Mouse (Mus musculus) right cerebral cortex, postnatal 10 days (tissue): ENCODE measurements around the gene Gm37240.
"Not testable (repeated sequence)": the region's sequence is repeated elsewhere in the genome, so short reads cannot be mapped to it uniquely, and the experiment has no call there.

Experiments used
- DNase-seq, 2 experiments: peaks; one replicate each; pipeline ENCODE4 v3.0.0; 2021; ENCODE audit warnings: low spot score in 2 of 2

The Gm37240 gene

DNA sequence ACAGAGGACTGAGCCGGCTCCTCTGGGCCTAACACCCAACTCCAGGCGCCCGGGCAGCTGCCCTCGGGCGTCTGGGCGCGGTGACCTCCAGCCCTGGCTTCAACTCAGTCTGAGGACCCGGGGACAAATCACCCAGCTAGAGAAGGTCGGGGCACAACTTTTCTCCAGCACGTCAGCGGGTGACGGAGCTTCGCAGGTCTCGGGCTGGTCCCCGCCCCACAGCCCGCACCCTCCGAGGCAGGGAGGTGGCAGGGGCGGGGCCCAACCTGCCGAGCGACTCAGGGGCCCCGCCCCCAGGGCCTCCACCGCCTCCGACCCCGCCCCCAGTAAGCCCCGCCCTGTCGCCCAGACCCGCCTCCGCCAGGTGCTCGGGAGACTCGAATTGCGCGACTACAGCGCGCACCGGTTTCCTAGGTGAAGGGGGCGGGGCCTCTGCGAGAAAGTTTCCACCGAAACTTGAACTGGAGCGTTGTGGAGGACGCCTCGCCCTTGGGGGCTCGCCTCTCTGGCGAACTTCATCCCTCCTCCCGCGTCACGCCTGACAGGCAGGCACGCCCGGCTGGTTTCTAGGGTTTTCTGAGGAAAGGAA is at the start of gene Gm37240, which contains the start of gene Glt28d2:
Gene Gm37240, minus strand, starts transcription at position 280 of the 589 bp plus-strand sequence.
Gene Glt28d2, minus strand, starts transcription at position 278 of the 589 bp plus-strand sequence.
- peak; percentile 75 to 81 for DNase-seq

DNA sequence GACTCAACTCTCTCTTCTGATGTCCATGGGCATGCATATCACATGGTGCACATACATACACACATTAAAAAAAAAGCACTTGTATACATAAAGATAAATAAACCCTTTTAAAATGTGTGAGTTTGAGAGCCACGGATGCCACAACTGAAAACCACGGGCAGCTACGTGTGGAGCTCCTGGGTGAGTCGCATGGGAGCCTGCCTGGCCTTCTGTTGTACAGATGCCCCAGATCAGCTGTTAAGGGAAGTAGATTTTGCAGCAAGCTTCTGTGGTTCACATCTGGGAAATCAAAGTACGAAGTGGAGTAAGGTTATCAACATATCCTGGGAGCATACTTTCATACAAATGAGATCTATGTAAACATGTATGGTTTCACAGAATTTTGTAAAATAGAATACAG is 46.3 kb upstream of the Gm37240 start:
- DNase-seq: no peak

DNA sequence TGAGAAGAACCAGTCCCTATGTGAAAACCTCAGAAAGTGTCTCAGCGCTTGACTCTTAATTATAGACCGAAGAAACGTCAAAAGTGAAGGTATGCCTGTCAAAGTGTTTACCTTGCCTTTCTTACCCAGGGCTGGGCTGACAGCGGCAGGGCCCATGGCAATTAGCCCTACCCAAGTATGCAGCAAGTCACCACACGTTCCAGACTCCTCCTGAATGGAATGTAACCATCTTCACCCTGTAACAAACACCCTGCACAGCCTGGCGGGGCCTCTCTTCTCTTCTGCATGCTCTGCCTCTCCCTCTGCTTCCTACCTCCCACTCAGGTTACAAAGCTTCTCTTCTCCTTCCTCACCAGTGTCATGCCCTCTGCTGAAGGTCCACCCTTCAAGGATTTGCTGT is 44.5 kb upstream of the Gm37240 start:
- DNase-seq: no peak

DNA sequence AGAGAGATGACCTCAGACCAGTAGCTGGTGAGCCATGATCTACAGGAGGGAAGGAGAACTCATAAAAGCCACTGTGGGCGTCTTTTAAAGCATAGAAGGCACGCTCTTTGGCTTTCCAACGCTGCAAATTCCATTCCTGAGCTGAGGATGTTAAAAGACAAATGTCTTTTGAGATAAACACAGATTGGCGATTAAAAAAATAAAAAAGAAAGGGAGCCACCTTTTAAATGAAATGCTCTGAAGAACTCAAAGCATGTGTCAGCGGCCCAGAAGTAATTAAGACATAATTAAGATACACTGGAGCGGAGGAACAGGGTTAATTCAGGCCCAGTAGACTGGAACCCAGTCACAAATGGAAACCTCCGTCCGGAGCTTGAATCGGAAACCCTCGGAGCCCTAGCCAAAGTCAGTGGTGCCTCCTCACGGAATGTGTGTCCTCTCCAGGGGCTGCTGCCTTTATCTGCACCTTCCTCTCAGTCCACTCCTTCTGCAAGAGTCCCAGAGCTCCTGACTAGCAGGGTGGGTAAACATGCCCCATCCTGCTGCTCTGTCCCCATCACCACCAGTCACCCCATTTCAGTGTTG is 43.4 kb upstream of the Gm37240 start:
- DNase-seq: no peak

DNA sequence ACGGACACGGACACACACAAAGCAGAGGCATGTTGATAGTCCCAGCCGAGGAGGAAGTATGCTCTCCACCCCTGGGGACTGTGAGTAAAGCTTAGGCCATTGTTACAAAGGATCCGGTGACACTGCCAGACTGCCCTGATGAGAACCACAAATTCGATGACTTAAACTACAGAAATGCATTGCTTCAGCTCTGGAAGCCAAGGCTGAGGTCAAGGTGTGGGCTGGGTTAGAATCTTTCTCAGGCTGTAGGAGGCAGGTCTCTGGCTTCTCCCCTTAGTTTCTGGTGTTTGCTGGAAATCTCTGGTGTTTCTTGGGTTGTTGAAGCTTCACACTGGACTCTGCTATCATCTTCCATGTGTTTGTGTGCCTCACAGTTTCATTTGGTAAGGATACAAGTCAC is 42.4 kb upstream of the Gm37240 start:
- DNase-seq: no peak

DNA sequence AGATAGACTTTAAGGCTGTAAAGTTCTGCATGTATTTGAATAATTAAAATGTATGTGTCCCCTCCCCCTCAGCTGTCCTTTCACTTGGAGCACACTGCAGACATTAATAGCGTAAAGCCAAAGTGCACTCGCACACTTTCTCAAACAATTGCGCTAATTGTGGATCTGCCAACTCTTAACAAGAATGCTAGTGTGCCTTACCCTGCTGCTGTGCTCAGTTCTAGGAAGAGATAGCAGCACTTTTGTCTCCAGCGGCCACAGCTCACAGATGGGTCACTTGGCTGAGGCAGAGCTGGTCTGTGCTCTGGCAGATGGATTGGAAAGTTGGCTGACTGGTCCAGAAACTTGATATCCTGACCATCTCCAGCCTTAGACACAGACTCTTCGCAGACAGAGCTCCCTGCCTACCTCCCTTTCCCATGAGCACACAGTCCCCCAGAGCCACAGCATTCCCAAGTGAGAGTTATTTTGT is 40.9 kb upstream of the Gm37240 start:
- peak; percentile 53 to 76 for DNase-seq

DNA sequence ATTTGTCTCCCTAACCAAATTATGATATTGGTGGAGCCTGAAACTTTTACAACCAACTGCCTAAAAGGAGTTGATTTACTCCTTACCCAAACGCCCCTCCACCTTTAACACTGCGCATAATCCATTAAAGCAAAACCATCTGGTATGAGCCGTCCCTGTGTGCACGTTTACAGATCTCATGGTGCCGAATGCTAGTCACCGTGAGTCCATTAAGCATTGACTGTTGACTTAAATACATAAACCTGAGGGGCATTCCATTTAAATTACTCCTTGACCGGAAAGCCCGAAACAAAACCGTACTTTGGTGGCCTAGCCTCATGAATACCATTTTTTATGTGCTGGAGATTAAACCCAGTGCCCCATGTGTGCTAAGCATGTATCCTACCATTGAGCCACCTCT is 40.0 kb upstream of the Gm37240 start:
- DNase-seq: no peak

DNA sequence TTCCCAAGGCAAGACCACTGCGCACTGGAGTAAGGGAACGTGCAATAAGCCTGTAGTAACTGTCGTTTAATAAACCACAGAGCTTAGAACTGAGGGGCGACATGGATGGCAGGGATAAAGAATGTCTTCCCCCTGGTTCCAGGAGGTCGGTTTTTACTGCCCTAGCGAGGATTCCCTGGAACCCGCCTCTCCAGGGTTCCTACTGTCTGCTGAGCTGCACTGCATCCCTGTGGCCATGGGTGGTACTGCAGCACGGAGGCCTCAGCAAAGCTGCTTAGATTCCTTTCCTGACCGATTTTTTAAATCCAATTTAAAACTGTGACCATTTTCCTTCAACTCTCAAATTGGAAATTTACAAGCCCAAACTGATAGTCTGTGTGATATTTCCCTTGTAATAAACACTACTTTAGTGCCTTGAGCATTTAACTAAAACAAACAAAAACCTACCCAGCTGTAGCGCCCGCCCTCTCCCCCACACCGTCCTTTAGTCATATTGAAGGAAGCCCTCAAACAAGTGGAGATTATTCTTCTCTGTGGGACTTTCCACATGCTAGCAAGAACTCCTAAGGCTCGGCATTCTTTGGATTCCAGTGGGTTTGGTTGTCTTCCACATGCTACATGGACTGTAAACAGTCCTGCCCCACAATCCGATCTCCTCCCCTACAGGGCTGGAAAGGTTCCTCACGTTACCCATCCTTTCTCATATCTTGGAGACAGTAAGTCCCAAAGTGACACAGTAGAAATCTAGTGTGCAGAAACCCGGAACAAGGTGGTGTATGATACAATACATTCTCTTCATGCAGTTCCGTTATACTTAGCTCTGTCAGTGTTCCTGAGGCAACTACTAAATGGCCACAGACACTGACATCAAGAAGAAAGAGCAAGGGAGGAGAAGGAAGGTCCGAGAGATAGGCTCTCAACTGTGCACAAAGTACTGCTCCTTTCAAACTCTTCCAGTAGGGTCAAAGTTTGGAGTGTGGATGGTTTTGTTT is 36.9 kb upstream of the Gm37240 start:
- DNase-seq: peak; percentile 85 to 92

DNA sequence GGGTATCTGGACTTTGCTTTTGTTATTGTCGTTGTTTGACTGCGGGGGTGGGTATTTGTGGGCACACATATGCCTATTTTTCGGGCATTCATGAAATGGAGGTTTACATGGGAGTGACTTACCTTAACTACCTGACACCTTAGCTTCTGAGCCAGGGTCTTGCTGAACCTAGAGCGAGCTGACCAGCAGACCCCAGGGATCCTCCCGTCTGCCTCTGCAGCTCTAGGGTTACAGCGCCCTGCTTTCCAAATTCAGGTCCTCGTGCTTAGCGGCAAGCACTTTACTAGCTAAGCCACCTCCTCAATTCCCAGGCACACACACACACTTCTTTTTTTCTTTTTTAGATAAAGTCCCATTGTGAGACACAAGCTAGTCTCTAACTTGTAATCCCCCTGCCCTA is 36.0 kb upstream of the Gm37240 start:
- no peak for DNase-seq

DNA sequence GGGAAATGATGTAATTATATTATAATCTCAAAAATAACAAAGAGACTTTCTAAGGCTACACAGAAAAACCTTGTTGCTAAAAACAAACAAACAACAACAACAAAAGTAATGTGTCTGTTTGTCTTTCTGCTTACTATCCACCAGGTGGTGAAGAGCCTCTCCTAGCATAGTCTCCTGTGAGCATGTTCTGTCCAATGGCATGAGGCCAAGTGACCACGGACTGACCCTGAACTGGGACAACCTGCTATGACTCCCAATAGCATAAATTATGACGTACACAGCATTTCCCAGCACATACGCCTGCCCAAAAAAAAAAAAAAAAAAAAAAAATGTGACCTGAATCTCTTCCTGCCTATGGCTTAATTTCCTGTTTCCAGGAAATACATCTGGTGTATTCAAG is 35.0 kb upstream of the Gm37240 start:
- DNase-seq: no peak

DNA sequence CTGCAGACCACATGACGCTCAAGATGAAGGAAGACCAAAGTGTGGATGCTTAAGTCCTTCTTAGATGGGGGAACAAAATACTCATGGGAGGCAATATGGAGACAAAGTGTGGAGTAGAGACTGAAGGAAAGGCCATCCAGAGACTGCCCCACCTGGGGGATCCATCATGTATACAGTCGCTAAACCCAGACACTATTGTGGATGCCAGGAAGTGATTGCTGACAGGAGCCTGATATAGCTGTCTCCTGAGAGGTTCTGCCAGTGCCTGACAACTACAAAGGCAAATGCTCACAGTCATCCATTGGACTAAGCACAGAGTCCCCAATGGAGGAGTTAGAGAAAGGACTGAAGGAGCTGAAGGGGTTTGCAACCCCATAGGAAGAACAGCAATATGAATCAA is 33.4 kb upstream of the Gm37240 start:
- not testable (repeated sequence) for DNase-seq

DNA sequence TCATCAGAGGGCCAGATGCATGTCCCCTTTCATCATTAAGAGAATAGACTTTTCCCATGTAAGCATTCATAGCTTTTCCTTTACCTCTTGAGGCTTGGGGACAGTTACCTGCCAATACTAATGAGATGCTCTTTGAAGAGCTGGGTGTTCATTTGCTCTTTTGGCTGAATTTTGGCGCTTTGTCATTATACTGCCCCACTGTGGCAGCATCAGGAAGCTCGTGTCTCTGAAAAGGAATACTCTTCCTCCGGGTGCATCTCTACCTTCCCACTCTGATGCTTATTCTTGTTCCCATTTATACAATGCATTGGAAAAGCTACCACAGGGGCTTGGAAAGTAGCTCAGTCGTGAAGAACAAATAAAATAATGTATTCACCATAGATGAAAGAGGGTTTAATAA is 30.3 kb upstream of the Gm37240 start:
- peak; percentile 51 to 52 for DNase-seq

DNA sequence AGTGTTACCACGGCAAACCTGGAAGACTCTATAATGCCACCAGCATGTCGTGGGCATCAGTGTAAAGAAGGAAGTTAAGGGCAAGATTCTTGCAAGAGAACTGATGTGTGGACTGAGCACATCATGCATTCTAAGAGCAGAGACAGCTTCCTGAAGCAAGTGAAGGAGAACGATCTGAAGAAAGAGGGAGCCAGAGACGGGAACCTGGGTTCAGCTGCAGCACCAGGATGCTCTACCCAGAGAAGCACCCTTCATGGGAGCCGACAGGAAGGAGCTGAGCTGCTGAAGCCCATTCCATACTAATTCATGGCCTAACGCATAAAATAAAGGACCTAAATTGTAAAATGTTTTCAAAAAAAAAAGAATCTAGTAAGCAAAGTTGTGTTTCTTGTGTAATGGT is 27.5 kb upstream of the Gm37240 start:
- no peak for DNase-seq

DNA sequence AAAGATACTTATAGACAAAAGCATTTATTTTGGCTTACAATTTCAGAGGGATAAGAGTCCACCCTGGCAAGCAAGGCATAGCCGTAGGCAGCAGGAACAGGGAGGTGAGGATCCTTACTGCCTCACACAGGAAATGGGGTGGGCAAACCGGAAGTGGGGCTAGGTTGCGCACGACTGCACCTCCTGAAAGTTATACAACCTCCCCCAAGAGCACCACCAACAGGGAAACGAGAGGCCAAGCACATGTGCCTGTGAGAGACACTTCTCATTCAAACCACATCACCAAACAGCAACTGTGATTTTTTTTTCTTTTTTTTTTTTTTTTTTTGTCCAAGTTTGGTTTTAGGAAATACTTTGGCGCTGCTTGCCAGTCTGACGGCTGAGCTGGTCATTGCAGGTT is 19.8 kb upstream of the Gm37240 start:
- DNase-seq: no peak

DNA sequence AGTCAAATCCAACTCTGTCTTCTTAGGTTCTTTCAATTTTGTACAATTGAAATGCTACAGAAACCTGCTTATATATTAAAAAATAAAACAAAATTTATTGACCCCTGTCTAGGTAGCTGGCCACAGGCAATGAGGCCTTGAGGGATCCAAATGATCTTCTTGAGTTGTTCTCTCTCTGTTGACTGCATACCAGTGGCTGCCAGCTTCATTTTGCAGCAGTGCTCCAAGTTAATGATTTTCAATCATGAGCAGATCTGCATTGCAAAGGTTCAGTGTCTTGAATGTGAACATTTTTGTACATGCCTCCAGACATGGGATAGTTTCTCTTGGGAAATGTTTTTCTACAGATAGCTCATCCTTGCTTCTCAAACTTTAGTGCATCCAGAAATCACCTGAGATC is 17.1 kb upstream of the Gm37240 start:
- no peak for DNase-seq

DNA sequence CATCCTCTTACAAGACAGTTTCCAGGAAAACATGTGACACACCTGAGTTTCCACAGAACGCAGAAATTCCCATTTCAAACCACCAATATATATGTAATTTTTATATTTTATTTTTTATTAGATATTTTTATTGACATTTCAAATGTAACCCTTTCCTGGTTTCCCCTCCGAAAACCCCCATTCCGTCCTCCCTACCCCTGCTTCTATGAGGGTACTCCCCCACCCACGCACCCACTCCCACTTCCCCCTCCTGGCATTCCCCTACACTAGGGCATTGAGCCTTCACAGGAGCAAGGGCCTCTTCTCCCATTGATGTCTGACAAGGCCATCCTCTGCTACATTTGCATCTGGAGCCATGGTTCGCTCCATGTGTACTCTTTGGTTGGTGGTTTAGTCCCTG is 7.7 kb upstream of the Gm37240 start:
- DNase-seq: no peak

DNA sequence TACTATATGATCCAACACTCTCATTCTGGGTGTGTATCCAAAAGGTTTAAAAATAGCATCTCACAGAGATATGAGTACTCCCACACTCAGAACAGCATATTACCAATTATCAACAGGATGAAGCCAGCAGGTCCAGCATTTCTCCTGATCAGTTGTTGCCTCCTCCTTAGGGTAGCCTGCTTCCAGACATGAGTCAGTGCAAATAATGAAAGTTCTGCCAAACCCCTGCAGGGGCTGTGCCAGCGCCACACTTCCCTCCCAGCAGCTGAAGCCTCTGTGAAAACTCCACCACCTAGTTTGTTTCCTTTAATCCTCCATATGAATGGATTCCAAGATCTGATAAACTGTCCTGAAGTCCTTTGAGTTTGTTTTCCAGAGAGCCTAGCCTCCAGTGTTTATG is 4.3 kb upstream of the Gm37240 start:
- DNase-seq: peak in 1 of 2 experiments; percentile 29

DNA sequence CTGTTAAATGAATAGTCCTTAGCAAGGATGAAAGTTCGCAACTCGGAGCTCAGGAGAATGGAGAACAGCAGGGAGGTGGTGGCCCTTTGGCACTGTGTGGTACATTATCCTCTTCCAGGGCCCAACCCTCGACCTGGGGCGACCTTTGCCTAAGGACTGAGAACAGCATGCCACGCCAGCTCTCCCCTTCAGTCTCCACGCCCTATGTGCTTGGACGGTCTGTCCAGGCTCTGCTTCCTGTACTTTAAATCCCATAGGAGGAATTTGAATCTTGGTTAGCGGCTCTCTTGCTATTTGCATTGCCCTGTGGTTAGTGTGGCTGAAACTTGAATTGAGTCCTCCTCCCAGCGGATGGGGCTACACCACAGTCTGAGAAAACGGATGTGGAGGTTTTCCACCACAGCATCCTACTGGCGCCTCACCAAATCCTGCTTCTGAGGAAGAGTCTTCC is 928 bp upstream of the Gm37240 start:
- peak; percentile 34 to 43 for DNase-seq

DNA sequence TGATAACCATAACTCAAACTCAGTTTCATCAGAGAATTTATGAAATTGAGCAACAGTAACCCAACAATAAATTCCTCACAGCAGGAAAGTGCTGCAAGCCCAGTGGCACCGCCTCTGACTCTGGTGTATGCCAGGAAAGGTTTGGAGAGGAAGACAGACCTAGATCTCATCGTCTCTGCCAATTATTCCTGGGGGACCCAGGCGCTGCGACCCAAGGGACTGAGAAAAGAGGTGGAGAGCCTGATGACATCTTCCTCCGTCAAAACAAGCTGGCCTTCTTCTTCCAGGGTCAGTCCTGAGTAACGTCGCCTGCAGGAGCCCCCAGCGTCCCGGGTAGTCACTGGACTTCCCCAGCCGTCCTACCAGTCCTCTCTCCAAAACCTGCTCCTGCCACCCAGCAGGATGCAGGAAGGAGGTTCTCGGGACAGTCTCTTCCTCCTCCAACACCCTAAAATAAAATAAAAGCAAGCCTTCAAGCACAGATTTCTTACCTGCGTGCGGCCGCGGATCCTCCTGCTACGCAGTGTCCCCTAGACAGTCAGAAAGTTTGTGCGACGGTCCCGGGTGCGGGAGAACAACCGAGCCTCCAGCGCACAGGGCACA is 581 bp downstream of the Gm37240 start:
- no peak for DNase-seq

DNA sequence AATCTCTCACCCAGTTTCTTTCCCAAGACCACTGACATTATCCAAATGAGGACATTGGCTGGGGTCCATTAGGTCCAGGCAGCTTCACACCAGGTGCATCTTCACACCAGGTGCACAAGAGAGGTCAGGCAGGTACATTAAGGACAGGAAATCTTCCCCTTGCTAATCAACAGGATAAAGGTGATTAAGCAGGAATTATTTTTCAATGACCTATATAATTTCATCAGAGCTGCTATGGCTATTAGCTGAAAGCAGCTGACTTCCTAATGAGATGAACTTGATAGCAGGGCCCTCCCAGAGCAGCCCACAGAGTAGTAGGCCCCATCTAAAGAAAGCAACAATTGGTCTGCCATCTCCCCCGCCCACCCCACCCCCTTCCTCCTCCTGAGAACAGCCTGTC is 1.4 kb downstream of the Gm37240 start:
- DNase-seq: no peak

DNA sequence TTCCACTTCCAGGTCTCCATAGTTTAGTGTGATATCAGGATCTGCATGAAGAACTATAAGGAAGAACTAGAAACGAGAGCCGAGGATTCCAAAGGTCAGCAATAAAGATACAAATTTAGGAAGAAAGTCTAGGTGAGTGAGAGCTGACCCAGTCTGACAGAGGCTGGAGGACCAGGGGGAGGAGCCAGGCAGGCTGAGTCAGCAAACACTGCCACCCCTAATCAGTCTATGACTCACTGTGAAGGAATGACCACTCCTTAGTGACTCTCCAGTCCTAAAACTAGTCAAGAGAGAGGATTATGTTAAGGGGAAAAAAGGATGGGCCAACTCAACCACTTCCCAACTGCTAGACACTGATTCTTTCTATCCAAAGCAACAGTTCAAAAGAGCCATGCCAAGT is 6.6 kb downstream of the Gm37240 start:
- DNase-seq: no peak

DNA sequence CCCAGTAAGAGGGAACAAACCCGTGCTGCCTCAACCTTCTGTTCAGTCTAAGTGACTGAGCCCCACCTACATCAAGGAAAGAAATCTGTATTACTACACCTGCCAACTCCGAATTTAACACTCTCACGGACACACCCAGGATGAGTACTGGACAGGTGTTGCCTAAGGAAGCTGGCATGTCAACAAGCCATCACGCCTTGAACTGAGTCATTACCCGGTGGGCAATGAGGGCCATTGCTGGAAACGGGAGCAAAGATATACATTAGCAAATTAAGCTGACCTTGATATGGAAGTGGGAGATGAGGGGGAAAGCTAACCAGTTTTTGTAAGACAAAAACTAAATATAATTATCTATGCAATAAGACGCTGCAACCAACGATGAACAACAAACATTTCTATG is 7.2 kb downstream of the Gm37240 start:
- no peak for DNase-seq
